Mouse (Mus musculus) adrenal gland, adult 2 months (tissue): ENCODE data around the gene H60b. TPM values are rescaled to one million over a fixed set of nuclear protein-coding genes. Genes with fewer than 3 reads are reported as not detected.
"Not testable (repeated sequence)": the region's sequence is repeated elsewhere in the genome, so short reads cannot be mapped to it uniquely, and the experiment has no call there.

Source experiments
- DNase-seq: peaks from one replicate; pipeline ENCODE4 v3.0.0; 2021
- polyA plus RNA-seq: library from polyadenylated mRNA; depleted of rRNA; stranded (reverse); fragments of >200 nt; gene quantifications from 2 replicates; pipeline ENCODE4 v1.2.3, GENCODE M21; 2012
- total RNA-seq, 2 experiments: library from RNA; stranded (reverse); gene quantifications; 2 replicates each; pipeline ENCODE4 v1.2.3; 2021

Gene H60b
- total and polyA plus RNA-seq, 3 experiments = 0.76 to 0.95 TPM; not detected in 1

GRCm38 (mm10) chr10:22165328-22166003 is 7.1 kb downstream of the H60b start:
- DNase-seq = peak; percentile 16

- not testable (repeated sequence) for DNase-seq
These were observed 7.6 kb downstream of the H60b start for GRCm38 (mm10) chr10:22166025-22166424.

- DNase-seq = not testable (repeated sequence)
These were observed 8.7 kb downstream of the H60b start for GRCm38 (mm10) chr10:22167061-22167460.

GRCm38 (mm10) chr10:22169116-22169515 is 10.7 kb downstream of the H60b start:
- not testable (repeated sequence) for DNase-seq

- not testable (repeated sequence) for DNase-seq
These were observed 14.3 kb downstream of the H60b start for GRCm38 (mm10) chr10:22172431-22173334.

- not testable (repeated sequence) for DNase-seq
These were observed 15.2 kb downstream of the H60b start for GRCm38 (mm10) chr10:22173335-22174189.

GRCm38 (mm10) chr10:22174190-22174487 is 15.8 kb downstream of the H60b start:
- not testable (repeated sequence) for DNase-seq

- DNase-seq = not testable (repeated sequence)
These were observed 18.1 kb downstream of the H60b start for GRCm38 (mm10) chr10:22176515-22176914.

GRCm38 (mm10) chr10:22191035-22191434 is 32.6 kb downstream of the H60b start:
- not testable (repeated sequence) for DNase-seq

- not testable (repeated sequence) for DNase-seq
These were observed 43.0 kb downstream of the H60b start for GRCm38 (mm10) chr10:22201352-22201751.

GRCm38 (mm10) chr10:22202784-22203583 is 44.6 kb downstream of the H60b start:
- not testable (repeated sequence) for DNase-seq

GRCm38 (mm10) chr10:22206443-22206842 is 48.1 kb downstream of the H60b start:
- not testable (repeated sequence) for DNase-seq

- peak; percentile 77 for DNase-seq
These were observed 53.8 kb downstream of the H60b start for GRCm38 (mm10) chr10:22212012-22212696.

GRCm38 (mm10) chr10:22223474-22224349 is 65.3 kb downstream of the H60b start:
- peak; percentile 53 for DNase-seq

- DNase-seq = no peak
These were observed 106.7 kb downstream of the H60b start for GRCm38 (mm10) chr10:22265060-22265459.

- not testable (repeated sequence) for DNase-seq
These were observed 112.7 kb downstream of the H60b start for GRCm38 (mm10) chr10:22270879-22271786.

GRCm38 (mm10) chr10:22272914-22273683 is 114.7 kb downstream of the H60b start:
- peak; percentile 22 for DNase-seq
